Mouse (Mus musculus) MEL (cell line): ENCODE measurements around the gene Nxph3.

Experiments
- BHLHE40 ChIP-seq: IDR thresholded peaks from 2 replicates; pipeline ENCODE4 v1.6.1; 2012; ENCODE audit warnings: low read depth, mild to moderate bottlenecking, inconsistent platforms, low read length, improper control_type of control experiment, borderline replicate concordance
- CTCF ChIP-seq, 3 experiments: IDR thresholded peaks in 2 of 3; conservative IDR thresholded peaks in 1 of 3; 2 replicates each; pipeline ENCODE4 v1.5.1; 2011 to 2012; ENCODE audit warnings: low read length in 3 of 3, low read depth in 2 of 3, mild to moderate bottlenecking in 2 of 3, improper control_type of control experiment in 1 of 3, inconsistent platforms in 1 of 3, mixed read lengths in 1 of 3, moderate library complexity in 1 of 3; ENCODE audit not compliant: control insufficient read depth in 1 of 3, insufficient read depth in 1 of 3, poor library complexity in 1 of 3, severe bottlenecking in 1 of 3
- EP300 ChIP-seq, 2 experiments: IDR thresholded peaks; 2 replicates each; pipeline ENCODE4 v1.6.1; 2011; ENCODE audit warnings: improper control_type of control experiment in 2 of 2, low read length in 2 of 2, low read depth in 1 of 2, mild to moderate bottlenecking in 1 of 2
- GATA1 ChIP-seq: IDR thresholded peaks from 2 replicates; pipeline ENCODE4 v1.6.1; 2011; ENCODE audit warnings: low read depth, low read length, improper control_type of control experiment
- MAX ChIP-seq: IDR thresholded peaks from 2 replicates; pipeline ENCODE4 v1.6.1; 2011; ENCODE audit warnings: low read length, improper control_type of control experiment
- MAZ ChIP-seq: IDR thresholded peaks from 2 replicates; pipeline ENCODE4 v1.6.1; 2012; ENCODE audit warnings: low read depth, mild to moderate bottlenecking, inconsistent platforms, low read length, improper control_type of control experiment
- MYB ChIP-seq: IDR thresholded peaks from 2 replicates; pipeline ENCODE4 v1.6.1; 2011; ENCODE audit warnings: mild to moderate bottlenecking, low read depth, low read length, improper control_type of control experiment
- MYC ChIP-seq: IDR thresholded peaks from 2 replicates; pipeline ENCODE4 v1.6.1; 2011; ENCODE audit warnings: low read depth, mild to moderate bottlenecking, low read length, improper control_type of control experiment, moderate library complexity
- POLR2A ChIP-seq, 2 experiments: IDR thresholded peaks; 2 replicates each; pipeline ENCODE4 v1.6.1; 2011 to 2012; ENCODE audit warnings: low read length in 2 of 2, mild to moderate bottlenecking in 2 of 2, control low read depth in 1 of 2, improper control_type of control experiment in 1 of 2, low read depth in 1 of 2, moderate library complexity in 1 of 2; ENCODE audit not compliant: control insufficient read depth in 1 of 2, insufficient read depth in 1 of 2, poor library complexity in 1 of 2
- POLR2AphosphoS5 ChIP-seq: IDR thresholded peaks from 2 replicates; pipeline ENCODE4 v1.6.1; 2012; ENCODE audit warnings: low read depth, borderline replicate concordance, mild to moderate bottlenecking, inconsistent platforms, low read length, moderate library complexity, mixed read lengths
- TBP ChIP-seq: IDR thresholded peaks from 2 replicates; pipeline ENCODE4 v1.8.0; 2011; ENCODE audit warnings: low read depth, low read length, improper control_type of control experiment
- UBTF ChIP-seq: IDR thresholded peaks from 2 replicates; pipeline ENCODE4 v1.6.1; 2012; ENCODE audit warnings: low read depth, mild to moderate bottlenecking, inconsistent platforms, low read length, improper control_type of control experiment, moderate library complexity, borderline replicate concordance; ENCODE audit not compliant: insufficient read depth
- USF2 ChIP-seq, 2 experiments: IDR thresholded peaks; 2 replicates each; pipeline ENCODE4 v1.6.1; 2011 to 2012; ENCODE audit warnings: improper control_type of control experiment in 2 of 2, low read length in 2 of 2, borderline replicate concordance in 1 of 2, inconsistent platforms in 1 of 2, low read depth in 1 of 2, mild to moderate bottlenecking in 1 of 2; ENCODE audit not compliant: insufficient read depth in 1 of 2
- ZKSCAN1 ChIP-seq: IDR thresholded peaks from 2 replicates; pipeline ENCODE4 v1.6.1; 2012; ENCODE audit warnings: low read depth, mild to moderate bottlenecking, inconsistent platforms, low read length, improper control_type of control experiment, moderate library complexity

- peak in 1 of 3 experiments; percentile 1; a peak in 1 of 6 replicates for TF ChIP-seq CTCF (IDR thresholded peaks at IDR 0.05 in 2 of 3, conservative IDR thresholded peaks at IDR 0.05 in 1 of 3; ENCODE audit: control insufficient read depth in 1 of 3, insufficient read depth in 1 of 3, low read depth in 2 of 3, low read length in 3 of 3, poor library complexity in 1 of 3, severe bottlenecking in 1 of 3)
- no peak for TF ChIP-seq UBTF
- TF ChIP-seq EP300 (IDR thresholded peaks at IDR 0.05; ENCODE audit: low read depth in 1 of 2, low read length in 2 of 2), result no peak
- no peak for TF ChIP-seq MAZ
- no peak for TF ChIP-seq POLR2A (IDR thresholded peaks at IDR 0.05; ENCODE audit: control insufficient read depth in 1 of 2, insufficient read depth in 1 of 2, low read depth in 1 of 2, low read length in 2 of 2, poor library complexity in 1 of 2)
- no peak for TF ChIP-seq MAX
- TF ChIP-seq ZKSCAN1, result no peak
- TF ChIP-seq TBP, result no peak
- no peak for TF ChIP-seq MYC
- no peak for TF ChIP-seq BHLHE40
- no peak for TF ChIP-seq GATA1
- no peak for TF ChIP-seq POLR2AphosphoS5
- TF ChIP-seq MYB, result no peak
- TF ChIP-seq USF2 (IDR thresholded peaks at IDR 0.05; ENCODE audit: borderline replicate concordance in 1 of 2, insufficient read depth in 1 of 2, low read depth in 1 of 2, low read length in 2 of 2), result no peak
Observed at GRCm38 (mm10) chr11:95504271-95504731, 10.1 kb downstream of the Nxph3 start.
